Mouse (Mus musculus) limb, embryonic 14.5 days (tissue): ENCODE data around the gene Crygn. TPM values are rescaled to one million over a fixed set of nuclear protein-coding genes. Genes with fewer than 3 reads are reported as not detected.
"Not testable (repeated sequence)": the region's sequence is repeated elsewhere in the genome, so short reads cannot be mapped to it uniquely, and the experiment has no call there.

ENCODE experiments used
- ATAC-seq: fragments of 200-750 bp; cut with Nextera tagmentation; 2 replicates; pipeline ENCODE4 v1.8.0; 2017; ENCODE audit warnings: low read depth, moderate number of reproducible peaks, moderate TSS enrichment; ENCODE audit not compliant: low FRiP score
- DNase-seq: peaks from one replicate; pipeline ENCODE4 v3.0.0-alpha.2; 2015; ENCODE audit warnings: low spot score
- H3K27ac ChIP-seq: fragments of 300-500 bp; sonication (generic); replicated peaks from 2 replicates; pipeline ENCODE4 v1.5.1; 2014; ENCODE audit warnings: low read depth, mild to moderate bottlenecking, low read length, moderate library complexity, mixed read lengths
- H3K27me3 ChIP-seq: fragments of 300-500 bp; sonication (generic); 2 replicates; pipeline ENCODE4 v1.6.1; 2014; ENCODE audit warnings: low read length, mixed read lengths; ENCODE audit not compliant: control insufficient read depth, insufficient read depth
- H3K36me3 ChIP-seq: fragments of 300-500 bp; sonication (generic); 2 replicates; pipeline ENCODE4 v1.6.1; 2014; ENCODE audit warnings: mild to moderate bottlenecking, low read length, moderate library complexity, mixed read lengths; ENCODE audit not compliant: control insufficient read depth, insufficient read depth
- H3K4me1 ChIP-seq: fragments of 300-500 bp; sonication (generic); 2 replicates; pipeline ENCODE4 v1.6.1; 2014; ENCODE audit warnings: antibody characterized with exemption, low read length, mixed read lengths; ENCODE audit not compliant: control insufficient read depth, insufficient read depth
- H3K4me2 ChIP-seq: fragments of 300-500 bp; sonication (generic); replicated peaks from 2 replicates; pipeline ENCODE4 v1.6.1; 2014; ENCODE audit warnings: low read depth, mild to moderate bottlenecking, low read length, moderate library complexity; ENCODE audit not compliant: severe bottlenecking
- H3K4me3 ChIP-seq: fragments of 300-500 bp; sonication (generic); replicated peaks from 2 replicates; pipeline ENCODE4 v1.5.1; 2014; ENCODE audit warnings: low read length
- H3K9ac ChIP-seq: fragments of 300-500 bp; sonication (generic); 2 replicates; pipeline ENCODE4 v1.6.1; 2014; ENCODE audit warnings: mild to moderate bottlenecking, low read depth, low read length, moderate library complexity; ENCODE audit not compliant: severe bottlenecking
- H3K9me3 ChIP-seq: fragments of 300-500 bp; sonication (generic); 2 replicates; pipeline ENCODE4 v1.6.1; 2016; ENCODE audit warnings: low read length; ENCODE audit not compliant: control insufficient read depth
- POLR2A ChIP-seq: fragments of 200-500 bp; IDR thresholded peaks from 2 replicates; pipeline ENCODE4 v1.8.0; 2012; ENCODE audit warnings: inconsistent platforms, mild to moderate bottlenecking, moderate library complexity, borderline replicate concordance; ENCODE audit not compliant: insufficient read depth, insufficient read length; ENCODE audit errors: extremely low read depth
- WGBS: fragments of 180-500 bp; shearing (Covaris S2); extraction: QIAGEN DNeasy Blood & Tissue Kit; methylation state at CpG from one replicate; pipeline ENCODE4 v1.1.7; 2014; 5-methylcytosine and 5-hydroxymethylcytosine counted together
- polyA plus RNA-seq, 2 experiments: library from polyadenylated mRNA; depleted of rRNA in 1 of 2; stranded (reverse) in 1 of 2; unstranded in 1 of 2; fragments of >200 nt; fragmentation: Nextera tagmentation in 1 of 2; extraction: Ambion mirVana in 1 of 2; gene quantifications; 2 replicates each; pipeline versions ENCODE4 v1.2.1 to v1.2.3; 2012 to 2014

Gene Crygn
- polyA plus RNA-seq, 2 experiments = 0.09 to 2.3 TPM

DNA sequence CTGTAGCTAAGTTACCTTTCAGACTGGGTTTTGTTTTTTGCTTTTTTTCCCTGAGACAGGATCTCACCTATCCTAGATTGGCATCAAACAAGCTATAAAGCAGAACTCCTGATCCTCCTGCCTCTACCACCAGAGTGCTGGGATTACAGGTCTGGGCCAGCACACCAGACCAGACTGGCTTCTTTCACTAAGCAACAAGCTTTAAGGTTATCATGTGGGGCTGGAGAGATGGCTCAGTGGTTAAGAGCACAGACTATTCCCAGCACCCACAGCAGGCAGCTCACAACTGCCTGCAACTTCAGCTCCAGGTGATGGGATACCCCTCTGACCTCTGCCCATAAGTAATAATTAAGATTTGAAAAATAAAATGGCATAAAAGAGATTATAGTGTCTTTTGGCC is 21.5 kb upstream of the Crygn start:
- no peaks in the 10 kb centered on the region for H3K36me3 ChIP-seq
- TF ChIP-seq POLR2A = no peak
- DNase-seq (no peak), ATAC-seq (no peak)
- peaks cover 4% of the 10 kb centered on the region; the same call in 1 of the 2 replicates for H3K9me3 ChIP-seq
- no peak overlapping the region for H3K4me3 ChIP-seq
- no peak overlapping the region for H3K4me2 ChIP-seq
- H3K27me3 ChIP-seq = no peaks in the 10 kb centered on the region
- H3K27ac ChIP-seq = no peak overlapping the region
- no peak overlapping the region for H3K9ac ChIP-seq
- H3K4me1 ChIP-seq = peaks cover 3% of the 10 kb centered on the region; the same call in 1 of the 2 replicates

DNA sequence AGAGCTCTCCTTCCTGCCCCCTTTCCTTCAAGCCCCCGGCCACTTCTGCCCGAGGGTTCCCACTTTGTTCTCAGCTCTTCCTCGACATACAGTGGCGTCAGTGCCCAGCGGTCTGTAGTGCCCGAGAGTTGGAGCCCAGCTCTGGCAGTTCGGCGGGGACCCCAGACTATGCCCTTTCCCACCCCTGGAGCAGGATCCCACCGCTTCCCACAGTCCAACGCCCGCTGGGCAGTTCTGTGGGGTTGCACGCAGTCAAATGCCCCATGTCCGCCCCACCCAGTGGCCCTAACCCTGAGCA is 21.0 kb upstream of the Crygn start:
- Histone ChIP-seq H3K4me2 (no peak overlapping the region), H3K4me1 (peaks cover 3% of the 10 kb centered on the region; the same call in 1 of the 2 replicates), H3K4me3 (no peak overlapping the region), H3K9ac (0 out of 2 replicates have a peak overlapping the region, but pooled peaks have one; percentile 44), H3K27me3 (no peaks in the 10 kb centered on the region), H3K36me3 (no peaks in the 10 kb centered on the region), H3K9me3 (no peaks in the 10 kb centered on the region), H3K27ac (no peak overlapping the region)
- DNase-seq (no peak), ATAC-seq (no peak)
- TF ChIP-seq POLR2A = no peak
- 57% methylated on average over 13 of the region's 13 CpGs for WGBS

DNA sequence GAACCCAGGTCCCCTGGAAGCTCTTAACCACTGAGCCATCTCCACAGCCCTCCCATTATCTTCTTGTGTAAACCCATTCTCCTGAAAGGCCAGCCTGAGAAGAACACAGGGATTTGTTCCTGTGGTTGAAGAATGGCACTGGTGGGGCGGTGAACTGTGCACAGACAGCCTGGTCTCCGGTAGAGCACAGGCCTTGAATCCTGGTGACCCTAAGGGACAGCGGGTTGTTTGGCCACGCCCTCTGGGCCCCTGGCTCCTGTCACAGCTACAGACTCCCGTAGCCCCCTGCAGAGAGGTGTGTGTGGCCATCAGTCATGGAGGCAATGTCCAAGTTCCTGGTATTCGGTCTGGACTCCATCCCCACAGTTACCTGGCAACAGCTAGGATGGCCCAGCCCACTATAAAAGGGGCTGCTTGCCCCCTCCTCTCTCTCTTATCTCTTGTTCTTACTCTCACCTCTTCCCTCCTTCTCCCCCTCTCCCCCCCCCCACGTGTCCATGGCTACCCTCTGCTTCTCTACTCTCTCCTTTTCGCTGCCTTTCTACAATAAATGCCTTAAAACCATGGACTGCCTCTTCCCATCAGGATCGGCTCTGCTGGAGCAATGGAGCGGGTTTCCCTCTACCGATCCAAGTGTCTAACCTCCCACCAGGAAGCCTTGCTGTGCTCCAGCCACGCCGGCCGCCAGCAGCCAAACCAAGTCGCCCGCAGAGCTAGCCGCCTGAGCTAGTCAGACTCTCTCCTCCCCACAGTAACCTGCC is 20.5 kb upstream of the Crygn start:
- no peaks in the 10 kb centered on the region for H3K36me3 ChIP-seq
- H3K4me3 ChIP-seq = no peak overlapping the region
- TF ChIP-seq POLR2A = no peak
- no peaks in the 10 kb centered on the region for H3K9me3 ChIP-seq
- H3K4me1 ChIP-seq = peaks cover 3% of the 10 kb centered on the region; the same call in 1 of the 2 replicates
- H3K4me2 ChIP-seq = no peak overlapping the region
- DNase-seq (no peak), ATAC-seq (no peak)
- H3K9ac ChIP-seq = 0 out of 2 replicates have a peak overlapping the region, but pooled peaks have one; percentile 44
- H3K27ac ChIP-seq = no peak overlapping the region
- no peaks in the 10 kb centered on the region for H3K27me3 ChIP-seq
- 29% methylated on average over 17 of the region's 17 CpGs for WGBS

DNA sequence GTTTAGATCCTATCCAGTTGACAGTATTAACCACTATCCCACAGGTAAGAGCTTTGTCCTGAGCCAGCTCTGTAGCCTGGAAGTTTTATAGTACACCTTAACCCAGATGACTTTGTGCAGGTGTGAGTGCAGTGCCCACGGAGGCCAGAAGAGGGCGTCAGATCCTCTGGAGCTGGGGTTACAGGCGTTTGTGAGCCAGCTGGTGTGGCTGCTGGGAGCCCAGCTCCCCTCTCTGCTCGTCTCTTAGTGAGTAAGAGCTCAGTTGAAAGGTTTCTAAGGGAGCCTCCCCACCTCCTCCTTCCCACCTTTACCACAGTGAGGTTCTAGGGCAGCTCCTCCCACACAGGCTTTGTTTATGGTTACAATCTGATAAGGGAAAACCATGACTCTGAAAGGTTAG is 18.9 kb upstream of the Crygn start:
- WGBS = 61% methylated on average over 4 of the region's 4 CpGs
- Histone ChIP-seq H3K9me3 (no peaks in the 10 kb centered on the region), H3K9ac (no peak overlapping the region), H3K4me2 (no peak overlapping the region), H3K27me3 (no peaks in the 10 kb centered on the region), H3K4me1 (peaks cover 3% of the 10 kb centered on the region; the same call in 1 of the 2 replicates), H3K27ac (no peak overlapping the region; the same call in 1 of the 2 replicates), H3K36me3 (no peaks in the 10 kb centered on the region), H3K4me3 (no peak overlapping the region)
- ATAC-seq = no peak
- DNase-seq = no peak
- no peak for TF ChIP-seq POLR2A

DNA sequence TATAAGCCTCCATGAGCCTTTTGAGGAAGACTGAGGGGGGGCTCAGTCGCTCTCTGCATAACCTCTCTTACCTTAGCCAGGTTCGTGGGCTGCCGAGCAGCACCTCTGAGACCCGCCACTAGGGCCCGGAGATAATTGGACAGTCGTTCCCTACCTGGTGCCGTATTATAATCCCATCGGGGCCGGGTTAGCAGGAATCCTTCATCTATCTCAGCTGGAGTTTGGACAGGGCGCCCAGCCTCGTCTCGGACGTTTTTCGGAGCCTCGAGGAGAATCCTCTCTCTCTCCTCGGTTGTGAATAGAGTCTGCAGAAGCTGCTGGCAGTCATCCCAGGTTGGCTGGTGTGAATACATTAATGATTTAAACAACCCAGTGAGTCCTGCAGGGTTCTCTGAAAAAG is 16.7 kb upstream of the Crygn start:
- not testable (repeated sequence) for H3K27me3 ChIP-seq, ATAC-seq, H3K9ac ChIP-seq, H3K4me3 ChIP-seq, H3K4me2 ChIP-seq, H3K27ac ChIP-seq, H3K4me1 ChIP-seq, DNase-seq, H3K36me3 ChIP-seq, H3K9me3 ChIP-seq
- 92% methylated on average over 16 of the region's 16 CpGs for WGBS
